Mouse (Mus musculus): ENCODE measurements around the gene Mapre3. TPM values are rescaled to one million over a fixed set of nuclear protein-coding genes. Genes with fewer than 3 reads are reported as not detected.

Gene Mapre3
- polyA plus RNA-seq, 1 experiment from 2014 or later: 2.1 TPM

DNA sequence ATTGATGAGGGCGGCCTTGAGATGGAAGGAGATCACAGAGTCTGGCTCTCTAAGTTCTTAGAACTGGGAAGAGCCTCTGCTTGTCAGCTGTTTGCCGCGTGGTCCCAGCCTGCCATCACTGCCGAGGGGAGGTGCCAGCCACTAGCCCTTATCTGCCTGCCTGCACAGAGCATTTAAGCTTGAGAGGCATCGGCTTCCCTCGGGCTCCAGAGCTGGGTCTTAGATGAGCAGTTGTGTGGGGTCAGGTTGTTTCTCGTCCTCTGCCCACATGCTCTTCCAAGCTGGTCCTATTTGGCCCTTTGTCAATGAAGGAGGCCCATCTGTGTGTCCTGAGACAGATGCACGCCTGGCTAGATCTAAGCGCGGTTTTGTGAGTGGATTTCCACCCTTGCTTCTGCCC lies 10.7 kb downstream of the Mapre3 start:
- no peaks in the 10 kb centered on the region for H3K9me3 ChIP-seq (replicated peaks)
- no peaks in the 10 kb centered on the region for H3K36me3 ChIP-seq
- 47% methylated on average over 10 of the region's 10 CpGs for WGBS (ENCODE audit: insufficient replicate concordance)
- DNase-seq: no peak
- H3K27ac ChIP-seq: no peak overlapping the region
- H3K4me2 ChIP-seq: no peak overlapping the region
- H3K4me1 ChIP-seq (replicated peaks): no peaks in the 10 kb centered on the region
- no peak overlapping the region for H3K4me3 ChIP-seq (replicated peaks)
- no peaks in the 10 kb centered on the region for H3K27me3 ChIP-seq
- H3K9ac ChIP-seq: no peak overlapping the region
- no peak for ATAC-seq (ENCODE audit: low read depth)

DNA sequence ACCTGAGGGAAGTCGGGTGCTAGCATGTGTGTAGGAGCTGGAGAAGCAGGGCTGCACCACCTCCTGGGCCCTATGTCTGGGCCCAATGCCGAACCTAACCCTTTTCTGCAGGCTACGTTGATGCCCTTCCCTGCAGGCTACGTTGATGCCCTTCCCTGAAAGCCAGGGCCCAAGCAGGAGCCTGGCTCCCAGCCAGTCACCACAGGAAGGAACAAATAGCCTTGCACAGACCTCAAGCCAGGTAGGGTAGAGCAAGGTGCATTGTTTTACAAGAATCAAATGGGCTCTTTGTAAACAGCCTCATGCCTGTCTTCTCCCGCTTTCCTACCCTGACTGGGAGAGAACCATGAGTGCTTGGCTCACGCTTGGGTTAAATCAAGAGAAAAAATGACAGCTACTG lies 11.4 kb downstream of the Mapre3 start:
- Histone ChIP-seq H3K4me3 (replicated peaks) (no peak overlapping the region), H3K4me2 (no peak overlapping the region), H3K27ac (no peak overlapping the region), H3K9ac (no peak overlapping the region), H3K36me3 (no peaks in the 10 kb centered on the region), H3K9me3 (replicated peaks) (no peaks in the 10 kb centered on the region), H3K4me1 (replicated peaks) (no peaks in the 10 kb centered on the region), H3K27me3 (no peaks in the 10 kb centered on the region)
- no peak for ATAC-seq (ENCODE audit: low read depth)
- no peak for DNase-seq
- 65% methylated on average over 6 of the region's 6 CpGs for WGBS (ENCODE audit: insufficient replicate concordance)

DNA sequence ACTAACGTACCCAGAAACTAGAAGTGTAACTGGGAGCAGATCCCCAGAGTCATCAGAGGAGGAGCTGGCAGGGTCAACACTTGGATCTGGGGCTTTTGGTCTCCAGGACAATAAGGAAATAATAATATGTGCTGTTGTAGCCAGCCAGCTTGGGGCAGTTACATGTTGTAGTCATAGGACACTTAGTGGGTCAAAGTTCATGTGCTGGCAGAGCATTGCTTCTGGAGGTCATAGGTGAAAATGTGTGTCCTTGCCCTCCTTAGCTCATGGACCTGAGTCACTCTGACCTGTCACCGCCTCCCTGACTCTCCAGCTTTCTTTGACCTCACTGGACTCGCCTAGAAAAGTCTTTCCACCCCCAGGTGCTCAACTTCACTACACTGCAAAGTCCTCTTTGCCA lies 19.0 kb downstream of the Mapre3 start:
- H3K4me2 ChIP-seq: no peak overlapping the region
- WGBS (ENCODE audit: insufficient replicate concordance): 57% methylated on average over 3 of the region's 3 CpGs
- H3K9me3 ChIP-seq (replicated peaks): no peaks in the 10 kb centered on the region
- no peak for ATAC-seq (ENCODE audit: low read depth)
- H3K4me3 ChIP-seq (replicated peaks): no peak overlapping the region
- no peaks in the 10 kb centered on the region for H3K4me1 ChIP-seq (replicated peaks)
- no peaks in the 10 kb centered on the region for H3K27me3 ChIP-seq
- H3K36me3 ChIP-seq: no peaks in the 10 kb centered on the region; the same call in 1 of the 2 replicates
- no peak for DNase-seq
- no peak overlapping the region for H3K27ac ChIP-seq
- no peak overlapping the region for H3K9ac ChIP-seq

DNA sequence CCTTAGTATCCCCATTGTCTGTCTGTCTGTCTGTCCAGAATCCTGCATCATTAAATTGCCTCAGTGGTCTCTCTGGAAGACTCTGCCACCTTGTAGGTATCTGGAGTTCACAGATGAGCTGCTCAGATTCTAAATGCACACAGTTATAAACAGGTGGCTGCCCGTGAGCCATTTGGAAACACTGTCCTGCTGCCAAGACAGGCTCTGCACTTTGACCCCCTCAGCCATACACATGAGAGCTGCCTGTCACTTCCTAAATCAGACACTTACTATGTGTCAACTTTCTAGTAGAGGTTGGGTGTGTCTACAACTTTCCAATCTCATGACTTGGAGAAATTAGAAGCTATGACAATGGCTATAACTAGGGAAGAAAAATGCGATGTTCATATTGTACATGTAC lies 25.3 kb downstream of the Mapre3 start:
- no peaks in the 10 kb centered on the region; the same call in 1 of the 2 replicates for H3K36me3 ChIP-seq
- ATAC-seq (ENCODE audit: low read depth): no peak
- no peaks in the 10 kb centered on the region for H3K9me3 ChIP-seq (replicated peaks)

DNA sequence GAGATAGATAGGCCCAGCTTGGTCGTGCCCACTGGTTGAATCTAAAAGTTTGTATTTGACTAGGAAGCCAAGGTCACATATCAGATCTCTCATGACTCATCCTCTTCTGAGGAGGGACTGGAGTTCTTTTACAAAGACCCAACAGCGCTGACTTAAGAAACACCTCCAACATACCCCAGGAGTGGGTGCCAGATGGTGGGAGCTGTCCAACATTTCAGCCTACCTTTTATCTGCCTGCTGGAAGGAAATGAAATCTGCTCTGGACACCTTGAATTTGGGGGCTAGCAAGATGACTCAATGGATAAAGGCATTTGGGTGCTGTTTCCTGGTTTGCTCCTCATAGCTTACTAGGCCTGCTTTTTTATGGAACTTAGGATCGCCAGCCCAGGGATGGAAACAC lies 27.5 kb downstream of the Mapre3 start:
- no peaks in the 10 kb centered on the region; the same call in 1 of the 2 replicates for H3K4me1 ChIP-seq (replicated peaks)
- DNase-seq (no peak), ATAC-seq (ENCODE audit: low read depth) (no peak)
- no peak overlapping the region for H3K9ac ChIP-seq
- no peaks in the 10 kb centered on the region; the same call in 1 of the 2 replicates for H3K36me3 ChIP-seq
- no peak overlapping the region for H3K4me3 ChIP-seq (replicated peaks)
- H3K4me2 ChIP-seq: no peak overlapping the region
- no peaks in the 10 kb centered on the region for H3K27me3 ChIP-seq
- no peaks in the 10 kb centered on the region for H3K9me3 ChIP-seq (replicated peaks)
- whole genome bisulfite sequencing (ENCODE audit: insufficient replicate concordance): 32% methylated on average over 3 of the region's 3 CpGs
- no peak overlapping the region for H3K27ac ChIP-seq

More for the DNA sequence above, 25.3 kb downstream of the Mapre3 start:
- WGBS (ENCODE audit: insufficient replicate concordance): 60% methylated on average over 2 of the region's 2 CpGs
- Histone ChIP-seq H3K27ac (no peak overlapping the region), H3K4me2 (no peak overlapping the region), H3K4me3 (replicated peaks) (no peak overlapping the region), H3K4me1 (replicated peaks) (no peaks in the 10 kb centered on the region; the same call in 1 of the 2 replicates), H3K27me3 (no peaks in the 10 kb centered on the region), H3K9ac (no peak overlapping the region)
- DNase-seq: no peak

DNA sequence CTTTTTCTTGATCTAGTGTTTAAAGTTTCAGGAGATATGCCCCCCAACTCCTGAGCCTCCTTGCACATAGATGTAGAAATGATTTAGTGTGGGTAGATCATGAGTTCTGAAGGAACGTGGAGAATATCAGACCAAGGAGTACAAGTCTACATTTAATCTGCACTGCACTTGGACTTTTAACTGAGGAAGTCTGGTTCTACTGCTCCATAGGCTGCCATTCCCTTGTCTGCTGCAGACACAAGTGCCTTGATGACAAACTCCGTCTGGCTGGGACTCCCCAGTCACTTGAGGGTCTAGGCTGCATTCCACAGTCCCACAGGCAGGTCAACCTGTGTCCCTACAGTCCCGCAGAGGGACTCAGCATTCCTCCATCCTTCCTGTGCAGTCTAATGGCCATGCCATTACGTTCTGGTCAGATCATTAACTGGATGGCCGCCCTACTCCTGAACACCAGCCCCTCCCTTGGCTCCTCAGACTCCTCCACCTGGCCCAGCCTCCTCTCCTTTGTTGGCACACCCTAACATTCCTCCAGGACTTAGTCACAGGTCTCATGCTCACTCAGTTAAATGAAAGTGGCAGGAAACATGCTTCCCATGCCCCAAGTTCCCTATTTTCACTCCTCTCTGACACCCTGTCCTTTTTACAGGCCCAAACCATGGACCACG lies 35.6 kb downstream of the Mapre3 start:
- no peak for DNase-seq
- no peak for ATAC-seq (ENCODE audit: low read depth)
- Histone ChIP-seq H3K4me2 (no peak overlapping the region), H3K9ac (no peak overlapping the region), H3K4me1 (replicated peaks) (no peaks in the 10 kb centered on the region), H3K4me3 (replicated peaks) (no peak overlapping the region), H3K27ac (no peak overlapping the region), H3K36me3 (no peaks in the 10 kb centered on the region), H3K9me3 (replicated peaks) (no peaks in the 10 kb centered on the region), H3K27me3 (no peaks in the 10 kb centered on the region)
- WGBS (ENCODE audit: insufficient replicate concordance): 43% methylated on average over 6 of the region's 6 CpGs

DNA sequence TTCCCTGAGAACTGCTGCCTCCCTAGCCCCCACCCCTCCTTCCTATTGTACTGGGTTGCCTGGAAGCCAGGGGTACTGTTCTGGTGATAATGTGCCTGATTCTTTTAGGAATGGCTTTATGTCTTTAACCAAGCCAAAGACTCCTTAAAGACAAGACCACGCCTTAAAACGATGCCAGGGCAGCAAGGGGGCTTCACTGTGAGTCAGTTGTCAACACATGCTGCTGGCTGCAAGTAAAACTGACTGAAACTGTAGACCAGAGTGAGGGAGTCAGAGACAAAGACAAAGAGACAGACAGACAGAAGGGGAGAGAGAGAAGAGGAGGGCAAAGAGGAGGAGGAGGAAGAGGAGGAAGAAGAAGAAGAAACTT lies 36.1 kb downstream of the Mapre3 start:
- Histone ChIP-seq H3K9me3 (replicated peaks) (no peaks in the 10 kb centered on the region), H3K4me1 (replicated peaks) (no peaks in the 10 kb centered on the region), H3K36me3 (no peaks in the 10 kb centered on the region), H3K9ac (no peak overlapping the region), H3K4me3 (replicated peaks) (no peak overlapping the region), H3K27ac (no peak overlapping the region), H3K27me3 (no peaks in the 10 kb centered on the region), H3K4me2 (no peak overlapping the region)
- WGBS (ENCODE audit: insufficient replicate concordance): 57% methylated on average over 2 of the region's 2 CpGs
- no peak for DNase-seq
- ATAC-seq (ENCODE audit: low read depth): no peak

DNA sequence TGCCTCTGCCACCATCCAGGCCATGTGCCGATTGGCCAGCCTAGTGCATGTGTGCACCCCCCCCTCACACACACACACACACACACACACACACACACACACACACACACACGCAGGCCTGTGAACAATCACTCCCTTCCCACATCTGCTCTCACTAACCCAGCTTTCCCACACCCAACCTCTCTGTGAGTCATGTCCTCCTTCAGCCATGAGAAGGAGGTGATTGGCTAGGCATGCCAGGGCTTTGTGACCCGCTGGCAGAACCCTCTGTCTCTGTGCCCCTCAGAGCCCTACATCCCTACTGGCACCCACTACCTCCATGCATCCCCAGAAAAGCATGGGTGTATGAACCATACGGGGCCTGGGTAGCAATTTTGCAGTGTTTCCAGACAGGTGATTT lies 39.1 kb downstream of the Mapre3 start:
- H3K9me3 ChIP-seq (replicated peaks): no peaks in the 10 kb centered on the region
- ATAC-seq (ENCODE audit: low read depth) (no peak), DNase-seq (no peak)
- no peaks in the 10 kb centered on the region for H3K36me3 ChIP-seq
- 64% methylated on average over 4 of the region's 4 CpGs for whole genome bisulfite sequencing (ENCODE audit: insufficient replicate concordance)
- H3K4me3 ChIP-seq (replicated peaks): no peak overlapping the region
- H3K27ac ChIP-seq: no peak overlapping the region
- H3K4me1 ChIP-seq (replicated peaks): no peaks in the 10 kb centered on the region
- no peak overlapping the region for H3K4me2 ChIP-seq
- no peak overlapping the region for H3K9ac ChIP-seq
- H3K27me3 ChIP-seq: no peaks in the 10 kb centered on the region

DNA sequence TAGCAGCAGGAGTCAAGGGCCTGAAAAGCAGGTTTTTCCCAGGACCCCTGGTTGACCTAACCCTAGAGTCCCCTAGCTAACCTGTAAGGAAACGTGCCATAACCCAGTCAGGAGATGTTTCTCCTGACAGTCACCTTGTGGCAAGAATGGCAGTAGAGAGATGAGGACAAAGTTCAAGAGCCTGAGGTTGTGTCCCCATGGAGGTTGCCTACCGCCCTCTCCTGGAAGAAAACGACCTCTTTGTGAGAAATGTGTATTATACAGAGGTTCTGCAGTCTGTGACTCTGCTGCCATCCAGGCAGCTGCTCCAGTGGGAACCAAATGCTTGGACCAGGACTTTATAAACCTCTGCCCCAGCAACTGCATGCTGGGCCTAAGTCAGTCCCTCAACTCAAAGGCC lies 41.2 kb downstream of the Mapre3 start:
- no peaks in the 10 kb centered on the region for H3K36me3 ChIP-seq
- no peaks in the 10 kb centered on the region for H3K9me3 ChIP-seq (replicated peaks)
- ATAC-seq (ENCODE audit: low read depth): no peak
- no peak for DNase-seq
- no peak overlapping the region for H3K4me2 ChIP-seq
- H3K27me3 ChIP-seq: no peaks in the 10 kb centered on the region
- no peaks in the 10 kb centered on the region for H3K4me1 ChIP-seq (replicated peaks)
- 39% methylated on average over 3 of the region's 3 CpGs for WGBS (ENCODE audit: insufficient replicate concordance)
- no peak overlapping the region for H3K27ac ChIP-seq
- H3K9ac ChIP-seq: no peak overlapping the region
- H3K4me3 ChIP-seq (replicated peaks): no peak overlapping the region

DNA sequence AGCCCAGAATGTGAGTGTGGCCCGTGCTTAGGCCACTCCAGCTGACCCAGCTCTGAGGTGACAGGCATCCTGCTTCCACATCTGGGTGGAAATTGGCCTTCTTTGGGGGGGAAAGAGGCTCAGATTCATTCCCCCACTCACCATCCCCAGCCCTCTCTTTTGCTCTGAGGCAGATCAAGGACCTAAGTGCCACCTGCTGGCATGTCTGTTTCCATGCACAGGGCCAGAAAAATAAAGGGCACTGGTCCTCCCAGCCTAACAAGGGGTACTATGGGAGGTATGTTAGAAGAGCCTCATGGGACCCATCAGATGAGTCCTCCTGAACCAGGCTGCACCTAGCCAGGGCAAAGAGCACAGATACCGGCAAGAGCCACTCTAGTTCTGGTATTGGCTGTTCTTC lies 41.7 kb downstream of the Mapre3 start:
- H3K27ac ChIP-seq: no peak overlapping the region
- H3K4me1 ChIP-seq (replicated peaks): no peaks in the 10 kb centered on the region
- no peaks in the 10 kb centered on the region for H3K9me3 ChIP-seq (replicated peaks)
- H3K27me3 ChIP-seq: no peaks in the 10 kb centered on the region
- WGBS (ENCODE audit: insufficient replicate concordance): 75% methylated on average over 2 of the region's 2 CpGs
- no peak for DNase-seq
- H3K4me2 ChIP-seq: no peak overlapping the region
- no peak for ATAC-seq (ENCODE audit: low read depth)
- no peak overlapping the region for H3K9ac ChIP-seq
- no peak overlapping the region for H3K4me3 ChIP-seq (replicated peaks)
- no peaks in the 10 kb centered on the region for H3K36me3 ChIP-seq

DNA sequence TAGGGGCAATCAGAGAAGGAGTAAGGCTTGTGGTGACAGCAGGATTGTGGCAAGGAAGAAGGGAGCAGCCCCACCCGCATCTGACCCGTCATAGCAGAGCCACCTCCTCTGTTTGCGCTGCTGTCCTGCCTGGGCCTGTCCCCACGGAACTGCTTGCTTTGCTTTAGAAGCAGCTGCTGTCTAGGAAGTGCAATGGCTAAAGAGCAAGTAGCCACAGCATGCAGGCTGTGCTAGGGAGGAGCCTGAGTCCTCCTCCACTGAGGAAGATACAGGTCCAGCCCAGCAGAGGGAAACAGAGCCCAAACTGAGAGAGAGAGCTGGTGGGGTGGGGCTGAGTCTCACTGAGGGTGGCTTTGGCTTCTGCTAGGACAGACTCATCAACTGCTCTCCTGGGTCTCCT lies 49.4 kb downstream of the Mapre3 start:
- Histone ChIP-seq H3K4me1 (replicated peaks) (peaks cover 3% of the 10 kb centered on the region), H3K36me3 (no peaks in the 10 kb centered on the region), H3K27me3 (no peaks in the 10 kb centered on the region), H3K4me2 (no peak overlapping the region), H3K9me3 (replicated peaks) (no peaks in the 10 kb centered on the region), H3K9ac (no peak overlapping the region), H3K4me3 (replicated peaks) (no peak overlapping the region), H3K27ac (no peak overlapping the region)
- 32% methylated on average over 4 of the region's 4 CpGs for WGBS (ENCODE audit: insufficient replicate concordance)
- peak; percentile 41; the same call in 1 of the 2 replicates for ATAC-seq (ENCODE audit: low read depth)
- DNase-seq: no peak

DNA sequence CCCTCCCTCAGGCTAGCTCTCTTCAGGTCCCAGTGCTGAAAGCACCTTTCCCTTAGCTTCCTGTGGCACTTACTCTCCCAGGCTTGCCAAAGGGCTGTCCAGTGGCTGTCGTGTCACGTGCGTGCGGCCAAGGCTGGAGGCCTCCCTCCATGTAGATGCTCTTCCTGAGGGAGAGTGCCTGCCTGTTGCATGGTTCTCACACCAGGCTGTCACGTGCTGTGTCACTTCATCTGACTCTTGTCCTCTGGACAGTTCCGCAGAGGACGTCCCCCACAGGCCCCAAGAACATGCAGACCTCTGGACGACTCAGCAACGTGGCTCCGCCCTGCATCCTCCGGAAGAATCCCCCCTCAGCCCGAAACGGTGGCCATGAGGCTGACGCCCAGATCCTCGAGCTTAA lies 49.9 kb downstream of the Mapre3 start:
- no peak for DNase-seq

More for the DNA sequence above, 49.9 kb downstream of the Mapre3 start:
- Histone ChIP-seq H3K27ac (no peak overlapping the region), H3K9ac (no peak overlapping the region), H3K36me3 (no peaks in the 10 kb centered on the region), H3K4me1 (replicated peaks) (peaks cover 6% of the 10 kb centered on the region), H3K4me2 (no peak overlapping the region), H3K4me3 (replicated peaks) (no peak overlapping the region), H3K9me3 (replicated peaks) (no peaks in the 10 kb centered on the region), H3K27me3 (no peaks in the 10 kb centered on the region)
- no peak for ATAC-seq (ENCODE audit: low read depth)
- WGBS (ENCODE audit: insufficient replicate concordance): 32% methylated on average over 15 of the region's 15 CpGs
